Mouse (Mus musculus) lung, embryonic 15.5 days (tissue): Measurements from ENCODE around the gene Eme1. TPM values are rescaled to one million over a fixed set of nuclear protein-coding genes. Genes with fewer than 3 reads are reported as not detected.
"Not testable (repeated sequence)": the region's sequence is repeated elsewhere in the genome, so short reads cannot be mapped to it uniquely, and the experiment has no call there.

Experiments used
- ATAC-seq: fragments of 200-750 bp; cut with Nextera tagmentation; 2 replicates; pipeline ENCODE4 v1.8.0; 2017; ENCODE audit warnings: moderate number of reproducible peaks, borderline replicate concordance; ENCODE audit not compliant: low FRiP score, low TSS enrichment; ENCODE audit errors: extremely low read depth
- H3K27ac ChIP-seq: fragments of 300-500 bp; sonication (generic); 2 replicates; pipeline ENCODE4 v1.5.1; 2015; ENCODE audit warnings: moderate library complexity, mild to moderate bottlenecking, inconsistent platforms
- H3K27me3 ChIP-seq: fragments of 300-500 bp; sonication (generic); 2 replicates; pipeline ENCODE4 v1.6.1; 2015; ENCODE audit warnings: inconsistent platforms
- H3K36me3 ChIP-seq: fragments of 300-500 bp; sonication (generic); 2 replicates; pipeline ENCODE4 v1.6.1; 2015; ENCODE audit warnings: inconsistent platforms
- H3K4me1 ChIP-seq: fragments of 300-500 bp; sonication (generic); 2 replicates; pipeline ENCODE4 v1.6.1; 2015; ENCODE audit warnings: inconsistent platforms
- H3K4me2 ChIP-seq: fragments of 300-500 bp; sonication (generic); 2 replicates; pipeline ENCODE4 v1.6.1; 2015; ENCODE audit warnings: inconsistent platforms, mild to moderate bottlenecking, moderate library complexity
- H3K4me3 ChIP-seq: fragments of 300-500 bp; sonication (generic); 2 replicates; pipeline ENCODE4 v1.5.1; 2015; ENCODE audit warnings: mild to moderate bottlenecking, inconsistent platforms
- H3K9ac ChIP-seq: fragments of 300-500 bp; sonication (generic); 2 replicates; pipeline ENCODE4 v1.6.1; 2015; ENCODE audit warnings: inconsistent platforms
- H3K9me3 ChIP-seq: fragments of 300-500 bp; sonication (generic); 2 replicates; pipeline ENCODE4 v1.6.1; 2016; ENCODE audit warnings: inconsistent platforms
- WGBS: fragments of 180-500 bp; shearing (Covaris S2); methylation state at CpG from one replicate; pipeline ENCODE4 v1.1.7; 2015; 5-methylcytosine and 5-hydroxymethylcytosine counted together
- polyA plus RNA-seq: library from polyadenylated mRNA; unstranded; fragments of >200 nt; fragmentation: Nextera tagmentation; extraction: Ambion mirVana; gene quantifications from 2 replicates; pipeline ENCODE4 v1.2.1, GENCODE M21; 2015

The Eme1 gene
- polyA plus RNA-seq, 1 experiment from 2014 or later: 24.8 TPM

DNA sequence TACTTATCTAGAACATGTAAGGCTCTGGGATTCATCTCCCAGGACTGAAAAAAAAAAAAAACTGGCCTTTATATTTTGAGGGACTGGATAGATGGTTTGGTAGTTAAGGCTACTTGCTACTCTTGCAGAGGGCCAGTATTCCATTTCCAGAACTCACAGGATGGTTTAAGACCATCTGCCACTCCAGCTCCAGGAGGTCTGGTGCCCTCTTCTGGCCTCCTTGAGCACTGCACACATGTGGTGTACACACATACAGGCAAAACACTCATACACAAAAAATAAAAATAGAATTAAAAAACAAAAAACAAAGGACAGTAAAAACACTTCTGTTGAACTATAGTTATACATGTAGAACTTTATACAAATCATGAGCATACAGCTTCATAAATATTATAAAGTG is 26.9 kb upstream of the Eme1 start:
- H3K4me2 ChIP-seq: no peak overlapping the region
- H3K27ac ChIP-seq: no peak overlapping the region
- H3K4me1 ChIP-seq: peaks cover 14% of the 10 kb centered on the region
- H3K36me3 ChIP-seq: no peaks in the 10 kb centered on the region
- no peak overlapping the region for H3K9ac ChIP-seq
- no peak for ATAC-seq
- no peaks in the 10 kb centered on the region for H3K27me3 ChIP-seq
- H3K9me3 ChIP-seq: no peaks in the 10 kb centered on the region
- no peak overlapping the region for H3K4me3 ChIP-seq

DNA sequence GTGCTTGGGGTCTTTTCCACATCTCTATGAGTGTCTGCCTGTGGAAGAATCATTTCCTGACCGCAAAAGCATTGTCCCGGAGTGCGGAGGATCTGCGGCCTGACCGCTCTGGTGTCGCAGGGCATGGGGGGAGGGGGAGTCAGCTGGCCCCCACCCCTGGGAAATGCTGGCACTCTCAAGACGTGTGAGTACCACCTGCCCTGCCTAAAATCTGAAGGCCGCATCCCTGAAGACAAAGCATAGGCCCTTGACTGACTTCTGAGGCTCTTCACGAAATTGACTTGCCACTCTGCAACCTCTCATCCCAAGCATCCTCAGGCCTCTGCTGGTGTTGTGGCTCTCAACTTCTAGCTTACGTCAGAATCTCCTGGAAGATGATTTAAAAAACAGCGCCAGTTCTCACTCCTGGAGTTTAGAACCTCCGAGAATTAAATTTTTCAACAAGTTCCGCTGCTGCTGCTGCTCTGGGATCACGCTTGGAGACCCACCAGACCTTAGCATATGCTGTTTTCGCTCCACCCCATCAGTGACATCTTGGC is 23.9 kb upstream of the Eme1 start:
- no peak overlapping the region for H3K27ac ChIP-seq
- H3K27me3 ChIP-seq: no peaks in the 10 kb centered on the region
- ATAC-seq: no peak
- peak overlapping the region; percentile 98 for H3K9ac ChIP-seq
- no peaks in the 10 kb centered on the region for H3K36me3 ChIP-seq
- H3K4me2 ChIP-seq: peak overlapping the region; percentile 67
- H3K4me3 ChIP-seq: peak overlapping the region; percentile 96
- no peaks in the 10 kb centered on the region for H3K9me3 ChIP-seq
- WGBS: 31% methylated on average over 15 of the region's 15 CpGs
- H3K4me1 ChIP-seq: peaks cover 31% of the 10 kb centered on the region

DNA sequence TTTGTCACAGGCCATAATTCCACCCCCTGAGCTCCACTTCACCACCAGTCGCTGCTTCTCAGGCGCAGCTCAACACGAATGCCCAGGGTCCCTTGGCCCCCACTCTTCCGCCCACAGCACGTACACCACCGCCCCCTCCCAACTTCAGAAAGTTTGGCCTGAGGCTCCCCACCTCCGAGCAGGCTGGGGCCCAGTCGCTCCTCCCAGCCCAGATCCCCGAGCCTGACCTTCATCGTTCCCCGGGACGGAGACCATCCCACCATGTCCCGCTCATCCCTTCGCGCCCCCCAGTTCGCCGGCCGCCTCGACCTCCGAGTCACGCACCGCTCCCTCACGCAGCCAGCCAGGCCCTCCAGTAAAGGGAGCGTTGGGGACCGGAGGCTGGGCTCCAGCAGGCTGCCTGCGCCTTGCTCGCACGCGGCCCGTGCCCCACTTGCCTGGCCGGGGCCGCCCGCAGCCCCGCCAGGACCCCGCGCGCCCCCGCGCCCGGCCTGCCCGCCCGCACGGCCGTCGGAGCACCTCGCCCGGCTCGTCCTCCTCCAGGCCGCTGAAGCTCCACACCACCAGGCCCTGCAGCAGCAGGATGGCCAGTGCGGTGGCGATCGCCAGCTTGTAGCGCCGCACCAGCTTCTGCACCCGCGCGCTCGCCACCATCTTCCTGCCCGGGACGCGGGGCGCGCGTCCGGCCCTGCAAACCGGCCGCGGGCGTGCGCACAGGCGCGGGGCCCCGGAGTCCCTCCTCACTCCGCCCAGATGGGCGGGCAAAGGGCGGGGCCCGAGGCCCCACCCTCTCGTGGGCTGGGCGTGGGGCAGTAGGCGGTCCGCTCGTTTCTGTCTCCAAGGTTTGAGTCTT is 23.2 kb upstream of the Eme1 start, which contains the start of gene Xylt2:
Xylt2 (minus strand) TSS at position 762 of the 853 bp plus-strand sequence.
- Histone ChIP-seq H3K4me2 (peak within 1 kb of the TSS; percentile 67), H3K27me3 (no peaks in the 10 kb centered on the region), H3K4me3 (peak within 1 kb of the TSS; percentile 96), H3K9ac (peak within 1 kb of the TSS; percentile 98), H3K4me1 (peaks cover 31% of the 10 kb centered on the region), H3K27ac (peak within 1 kb of the TSS; percentile 84), H3K9me3 (no peaks in the 10 kb centered on the region), H3K36me3 (no peaks in the 10 kb centered on the region)
- ATAC-seq: peak; percentile 96
- WGBS: under 1% methylated on average over 82 of the region's 82 CpGs

DNA sequence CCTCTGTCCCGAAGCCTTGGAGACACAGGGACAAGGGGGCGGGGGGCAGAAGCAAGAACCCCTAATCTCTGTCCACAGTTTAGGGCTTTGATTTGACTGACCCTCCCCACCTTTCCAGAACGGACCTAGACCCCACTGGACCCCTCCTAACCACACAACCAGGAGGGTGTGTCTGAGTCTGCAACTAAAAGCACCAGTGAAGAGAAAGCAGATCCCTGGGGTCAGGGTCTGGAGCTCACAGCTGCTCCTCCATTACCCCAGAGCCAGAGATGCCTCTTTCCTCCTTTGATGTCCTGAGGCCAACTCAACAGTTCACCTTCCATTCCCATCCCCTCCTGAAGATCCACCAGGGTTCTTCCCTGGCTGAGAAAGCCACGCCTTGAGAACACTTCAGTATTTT is 22.5 kb upstream of the Eme1 start:
- peak overlapping the region; percentile 84; the same call in 1 of the 2 replicates for H3K27ac ChIP-seq
- H3K36me3 ChIP-seq: no peaks in the 10 kb centered on the region
- peak overlapping the region; percentile 98 for H3K9ac ChIP-seq
- peak overlapping the region; percentile 67 for H3K4me2 ChIP-seq
- H3K4me1 ChIP-seq: peaks cover 31% of the 10 kb centered on the region
- 40% methylated on average over 4 of the region's 4 CpGs for WGBS
- H3K27me3 ChIP-seq: no peaks in the 10 kb centered on the region
- H3K9me3 ChIP-seq: no peaks in the 10 kb centered on the region
- H3K4me3 ChIP-seq: peak overlapping the region; percentile 96
- no peak for ATAC-seq

DNA sequence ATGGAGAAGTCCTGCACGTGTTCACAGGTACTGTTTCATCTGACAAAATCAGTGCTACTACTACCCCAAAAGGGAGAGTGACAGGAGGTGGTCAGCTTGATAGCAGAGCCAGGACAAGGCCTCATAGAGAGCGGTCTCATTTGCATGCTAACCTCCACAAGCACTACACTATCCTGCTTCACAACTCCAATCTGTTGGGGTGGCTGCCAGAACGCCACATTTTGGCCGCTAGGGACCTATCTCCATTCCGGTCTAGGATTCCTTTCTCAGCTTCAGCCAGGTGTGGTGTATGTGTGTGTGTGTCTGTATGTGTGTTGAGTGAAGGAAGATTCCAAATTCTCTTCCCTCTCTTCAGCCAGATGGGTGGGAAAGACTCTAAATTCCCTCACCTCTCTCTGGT is 21.7 kb upstream of the Eme1 start:
- WGBS: 67% methylated on average over 5 of the region's 5 CpGs
- Histone ChIP-seq H3K4me1 (peaks cover 31% of the 10 kb centered on the region), H3K9me3 (no peaks in the 10 kb centered on the region), H3K4me2 (peak overlapping the region; percentile 67; the same call in 1 of the 2 replicates), H3K27me3 (no peaks in the 10 kb centered on the region), H3K36me3 (peaks cover 2% of the 10 kb centered on the region; the same call in 1 of the 2 replicates), H3K27ac (no peak overlapping the region), H3K9ac (no peak overlapping the region), H3K4me3 (no peak overlapping the region)
- no peak for ATAC-seq

DNA sequence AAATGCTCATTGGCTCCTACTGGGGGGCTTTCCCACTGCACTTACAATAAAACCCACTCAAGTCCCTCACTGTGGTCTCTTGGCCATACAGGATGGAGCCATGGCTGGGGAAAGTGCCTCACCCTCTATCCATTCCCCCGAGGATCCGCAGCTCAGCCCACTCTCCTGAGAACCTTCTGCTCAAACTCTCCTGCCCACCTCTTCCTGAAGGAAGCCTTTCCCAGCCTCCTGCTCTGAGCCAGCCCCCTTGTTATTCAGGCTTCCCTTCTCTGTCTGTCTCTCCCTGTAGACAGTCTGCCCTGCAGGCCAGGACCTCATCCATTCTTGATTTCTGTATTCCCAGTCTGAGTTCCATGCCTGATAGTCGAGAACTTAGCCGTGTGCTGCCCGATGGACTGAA is 21.2 kb upstream of the Eme1 start:
- no peaks in the 10 kb centered on the region for H3K9me3 ChIP-seq
- peaks cover 6% of the 10 kb centered on the region; the same call in 1 of the 2 replicates for H3K36me3 ChIP-seq
- H3K4me3 ChIP-seq: no peak overlapping the region
- WGBS: 79% methylated on average over 5 of the region's 5 CpGs
- H3K4me2 ChIP-seq: 0 out of 2 replicates have a peak overlapping the region, but pooled peaks have one; percentile 2
- no peak for ATAC-seq
- H3K4me1 ChIP-seq: peaks cover 31% of the 10 kb centered on the region
- no peak overlapping the region for H3K9ac ChIP-seq
- no peak overlapping the region for H3K27ac ChIP-seq
- no peaks in the 10 kb centered on the region for H3K27me3 ChIP-seq

DNA sequence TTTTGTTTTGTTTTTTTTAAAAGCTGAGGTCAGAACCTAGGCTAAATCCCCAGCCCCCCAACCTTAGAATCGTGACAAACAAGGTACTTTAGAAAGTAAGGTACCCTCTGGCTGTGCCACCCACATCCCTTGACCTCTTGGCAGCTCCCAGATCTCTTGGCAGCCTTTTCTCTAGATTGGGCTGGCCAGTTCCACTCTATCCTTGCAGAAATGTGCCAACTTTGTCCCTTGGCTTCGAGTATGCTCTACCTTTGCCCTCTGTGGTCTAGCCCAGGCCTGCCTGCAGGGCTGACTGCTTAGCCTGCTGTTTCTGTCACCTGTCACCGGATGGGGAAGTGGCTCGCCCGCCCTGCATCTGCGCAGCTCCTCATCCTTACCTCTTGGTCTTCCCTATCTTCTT is 11.5 kb upstream of the Eme1 start:
- H3K9me3 ChIP-seq: no peaks in the 10 kb centered on the region
- no peak for ATAC-seq
- peaks cover 71% of the 10 kb centered on the region for H3K36me3 ChIP-seq
- H3K4me2 ChIP-seq: no peak overlapping the region
- 85% methylated on average over 6 of the region's 6 CpGs for WGBS
- H3K27me3 ChIP-seq: no peaks in the 10 kb centered on the region
- H3K4me1 ChIP-seq: no peaks in the 10 kb centered on the region
- no peak overlapping the region for H3K9ac ChIP-seq
- H3K4me3 ChIP-seq: no peak overlapping the region
- H3K27ac ChIP-seq: no peak overlapping the region

DNA sequence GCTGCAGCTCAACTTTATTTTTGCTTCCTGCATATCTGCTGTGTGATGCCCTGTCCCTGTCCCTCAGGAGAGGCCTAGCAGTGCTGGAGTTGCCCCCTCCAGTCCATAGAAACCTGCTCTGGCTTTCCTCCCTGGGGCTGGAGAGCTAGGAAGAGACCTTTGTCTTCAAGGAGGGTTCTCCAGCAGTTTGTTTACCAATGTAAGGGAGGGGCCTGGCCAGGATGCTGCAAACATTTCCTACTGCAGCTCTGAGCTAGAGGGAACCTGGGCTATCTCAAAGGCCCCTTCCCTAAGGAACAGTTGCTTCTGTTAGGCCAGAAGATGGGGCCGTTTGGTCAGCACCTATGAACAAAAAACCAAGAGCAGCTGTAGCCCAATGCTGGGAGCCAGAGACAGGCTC is 7.6 kb upstream of the Eme1 start:
- Histone ChIP-seq H3K4me2 (no peak overlapping the region), H3K4me3 (no peak overlapping the region), H3K27me3 (no peaks in the 10 kb centered on the region), H3K9me3 (no peaks in the 10 kb centered on the region), H3K9ac (no peak overlapping the region), H3K4me1 (no peaks in the 10 kb centered on the region), H3K27ac (no peak overlapping the region), H3K36me3 (peaks cover 59% of the 10 kb centered on the region)
- ATAC-seq: no peak
- 40% methylated on average over 1 of the region's 1 CpGs for WGBS

DNA sequence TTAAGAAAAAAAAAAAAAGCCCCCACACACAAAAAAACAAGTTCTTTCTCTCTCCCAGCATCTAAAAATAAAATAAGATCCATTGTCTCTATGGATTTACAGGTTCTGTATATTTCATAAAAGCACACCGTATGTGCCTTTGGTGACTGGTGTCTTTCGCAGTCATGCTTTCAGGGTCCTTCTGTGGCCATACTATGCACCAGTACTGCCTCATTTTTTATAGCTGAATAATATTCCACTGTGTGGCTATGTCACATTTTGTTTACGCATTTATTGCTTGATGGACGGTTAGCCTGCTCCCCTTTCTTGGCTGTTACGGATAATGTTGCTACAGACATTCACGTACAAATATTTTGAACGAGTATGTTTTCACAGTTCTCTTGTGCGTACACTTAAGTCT is 791 bp downstream of the Eme1 start:
- H3K27me3 ChIP-seq: no peaks in the 10 kb centered on the region
- H3K4me1 ChIP-seq: peaks cover 22% of the 10 kb centered on the region
- peak overlapping the region; percentile 76 for H3K9ac ChIP-seq
- ATAC-seq: no peak
- no peak overlapping the region for H3K27ac ChIP-seq
- H3K36me3 ChIP-seq: peaks cover 25% of the 10 kb centered on the region
- peak overlapping the region; percentile 75 for H3K4me2 ChIP-seq
- 44% methylated on average over 8 of the region's 8 CpGs for WGBS
- no peaks in the 10 kb centered on the region for H3K9me3 ChIP-seq
- H3K4me3 ChIP-seq: peak overlapping the region; percentile 82

DNA sequence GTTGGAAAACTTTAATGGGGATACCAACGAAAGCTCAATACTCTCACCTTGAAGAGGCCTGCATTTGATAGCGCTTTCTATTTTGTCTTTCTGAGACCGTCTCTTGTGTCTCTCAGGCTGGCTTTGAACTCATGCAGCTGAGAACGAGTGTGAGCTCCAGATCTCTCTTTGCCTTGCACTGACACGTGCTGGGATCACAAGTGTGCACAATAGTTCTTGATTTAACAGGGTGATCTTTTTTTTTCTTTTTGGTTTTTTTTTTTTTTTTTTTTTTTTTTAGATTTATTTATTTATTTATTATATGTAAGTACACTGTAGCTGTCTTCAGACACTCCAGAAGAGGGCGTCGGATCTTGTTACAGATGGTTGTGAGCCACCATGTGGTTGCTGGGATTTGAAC is 2.5 kb downstream of the Eme1 start:
- not testable (repeated sequence) for H3K9me3 ChIP-seq, H3K4me2 ChIP-seq, H3K9ac ChIP-seq, H3K4me3 ChIP-seq, H3K27ac ChIP-seq, H3K27me3 ChIP-seq, ATAC-seq
- WGBS: 92% methylated on average over 5 of the region's 7 CpGs
- Histone ChIP-seq H3K4me1 (peaks cover 22% of the 10 kb centered on the region), H3K36me3 (peaks cover 35% of the 10 kb centered on the region)

DNA sequence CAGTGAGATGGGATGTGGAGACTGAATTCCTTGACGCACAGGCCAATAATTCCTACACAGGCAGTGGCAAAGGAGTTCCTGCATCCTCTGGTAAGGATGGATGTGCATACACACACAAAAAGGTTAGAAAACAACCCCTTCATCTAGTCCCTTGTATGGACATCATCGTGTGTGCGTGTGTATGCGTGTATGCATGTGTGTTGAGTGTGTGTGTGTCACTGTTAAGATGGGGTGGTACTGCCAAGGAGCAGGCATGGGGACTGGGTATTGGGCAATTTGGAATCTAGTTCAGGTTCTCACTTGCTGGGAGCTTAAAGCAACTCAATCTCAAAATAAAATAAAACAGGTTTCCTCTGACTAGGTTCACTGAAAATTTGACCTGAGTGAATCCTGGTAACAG is 7.3 kb downstream of the Eme1 start:
- Histone ChIP-seq H3K4me2 (no peak overlapping the region), H3K4me3 (no peak overlapping the region), H3K36me3 (peaks cover 81% of the 10 kb centered on the region), H3K9ac (no peak overlapping the region), H3K4me1 (no peaks in the 10 kb centered on the region), H3K27me3 (no peaks in the 10 kb centered on the region), H3K9me3 (no peaks in the 10 kb centered on the region), H3K27ac (no peak overlapping the region)
- ATAC-seq: no peak
- WGBS: 95% methylated on average over 4 of the region's 4 CpGs

DNA sequence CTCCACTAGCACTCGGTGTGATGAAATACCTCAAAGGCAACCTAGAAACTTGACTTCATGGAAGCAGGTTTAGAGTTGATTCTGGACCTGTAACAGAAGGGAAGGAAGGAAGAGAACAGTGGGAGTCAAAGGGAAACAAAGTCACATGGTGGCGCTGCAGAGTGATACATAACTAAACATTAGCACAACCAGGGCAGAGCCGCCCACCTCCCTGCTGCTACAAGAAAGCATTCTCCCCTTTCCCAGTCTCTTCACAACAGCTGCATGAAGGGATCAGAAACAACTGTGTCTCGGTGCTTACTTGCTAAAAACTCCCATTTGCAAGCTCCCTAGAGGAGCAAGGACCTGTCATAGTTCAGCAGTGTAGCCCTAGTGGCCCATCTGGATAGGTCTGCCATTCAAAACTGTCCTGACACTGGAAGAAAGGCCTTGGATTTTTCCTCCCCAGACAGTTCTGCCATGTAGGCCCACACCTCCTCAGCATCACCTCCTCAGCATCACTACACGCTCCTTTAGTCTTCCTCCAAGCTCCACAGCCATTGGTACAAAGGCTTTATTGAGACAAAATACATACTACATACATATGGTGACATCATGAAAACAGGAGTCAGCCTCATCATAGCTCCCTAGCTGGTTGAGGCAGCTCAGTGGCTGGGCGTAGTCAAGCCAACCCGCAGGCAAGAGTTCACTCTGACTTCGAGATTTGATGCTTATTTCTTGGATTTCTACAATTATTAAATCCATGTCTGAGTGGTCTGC is 9.1 kb downstream of the Eme1 start:
- H3K9ac ChIP-seq: no peak overlapping the region
- no peak overlapping the region for H3K4me3 ChIP-seq
- no peaks in the 10 kb centered on the region for H3K4me1 ChIP-seq
- no peaks in the 10 kb centered on the region for H3K27me3 ChIP-seq
- ATAC-seq: no peak
- 84% methylated on average over 8 of the region's 8 CpGs for WGBS
- no peak overlapping the region for H3K27ac ChIP-seq
- no peak overlapping the region for H3K4me2 ChIP-seq
- no peaks in the 10 kb centered on the region for H3K9me3 ChIP-seq
- H3K36me3 ChIP-seq: peaks cover 90% of the 10 kb centered on the region
